Mouse (Mus musculus) small intestine, adult 2 months (tissue): ENCODE data around the gene Dusp19.

Experiments
- CTCF ChIP-seq: fragments of 200-500 bp; IDR thresholded peaks from 2 replicates; pipeline ENCODE4 v1.5.1; 2012; ENCODE audit warnings: low read depth, mild to moderate bottlenecking, control low read depth, inconsistent platforms, low read length, moderate library complexity, mixed read lengths; ENCODE audit not compliant: insufficient replicate concordance, insufficient read length; ENCODE audit errors: extremely low read depth
- POLR2A ChIP-seq: fragments of 200-500 bp; IDR thresholded peaks from 2 replicates; pipeline ENCODE4 v1.6.1; 2012; ENCODE audit warnings: low read depth, mild to moderate bottlenecking, control low read depth, inconsistent platforms, low read length, moderate library complexity

- TF ChIP-seq POLR2A (no peak), CTCF (no peak)
These were observed 46.2 kb upstream of the Dusp19 start for GRCm38 (mm10) chr2:80570656-80571055.
